Mouse (Mus musculus) cortical plate, adult 2 months (tissue): ENCODE data around the gene Tmem246. TPM values are rescaled to one million over a fixed set of nuclear protein-coding genes. Genes with fewer than 3 reads are reported as not detected.

ENCODE experiments used
- H3K27ac ChIP-seq: fragments of 200-500 bp; 2 replicates; pipeline ENCODE4 v1.5.1; 2012; ENCODE audit warnings: low read length, control low read depth, inconsistent platforms; ENCODE audit not compliant: insufficient read depth
- H3K4me1 ChIP-seq: fragments of 200-500 bp; 2 replicates; pipeline ENCODE4 v1.6.1; 2011; ENCODE audit warnings: low read length; ENCODE audit not compliant: control insufficient read depth, insufficient read depth
- H3K4me3 ChIP-seq: fragments of 200-500 bp; 2 replicates; pipeline ENCODE4 v1.5.1; 2011; ENCODE audit warnings: mild to moderate bottlenecking, low read length, control low read depth; ENCODE audit not compliant: insufficient read depth
- CTCF ChIP-seq: fragments of 200-500 bp; IDR thresholded peaks from 2 replicates; pipeline ENCODE4 v1.5.1; 2011; ENCODE audit warnings: mild to moderate bottlenecking, control low read depth, low read length; ENCODE audit not compliant: insufficient read depth; ENCODE audit errors: extremely low read depth
- POLR2A ChIP-seq: fragments of 200-500 bp; IDR thresholded peaks from 2 replicates; pipeline ENCODE4 v1.6.1; 2011; ENCODE audit warnings: mild to moderate bottlenecking, low read length, control low read depth; ENCODE audit not compliant: insufficient read depth; ENCODE audit errors: extremely low read depth
- polyA plus RNA-seq: library from polyadenylated mRNA; depleted of rRNA; stranded (reverse); fragments of >200 nt; gene quantifications from 2 replicates; pipeline ENCODE4 v1.2.3, GENCODE M21; 2012; rRNA removed

Tmem246 gene
- polyA plus RNA-seq, 1 experiment: 76.4 TPM

GRCm38 (mm10) chr4:49547544-49548219, 50.0 kb downstream of the Tmem246 start:
- Histone ChIP-seq H3K4me3 (no peak overlapping the region), H3K4me1 (no peaks in the 10 kb centered on the region), H3K27ac (no peak overlapping the region)
- TF ChIP-seq POLR2A (no peak), CTCF (no peak)

- Histone ChIP-seq H3K4me1 (no peaks in the 10 kb centered on the region), H3K4me3 (no peak overlapping the region), H3K27ac (no peak overlapping the region)
- TF ChIP-seq POLR2A (no peak), CTCF (no peak)
Measured at GRCm38 (mm10) chr4:49546873-49547543, 50.7 kb downstream of the Tmem246 start.

GRCm38 (mm10) chr4:49546026-49546425, 51.6 kb downstream of the Tmem246 start:
- H3K4me3 ChIP-seq: no peak overlapping the region
- no peaks in the 10 kb centered on the region for H3K4me1 ChIP-seq
- H3K27ac ChIP-seq: no peak overlapping the region
- TF ChIP-seq POLR2A: no peak
- TF ChIP-seq CTCF: no peak

DNA sequence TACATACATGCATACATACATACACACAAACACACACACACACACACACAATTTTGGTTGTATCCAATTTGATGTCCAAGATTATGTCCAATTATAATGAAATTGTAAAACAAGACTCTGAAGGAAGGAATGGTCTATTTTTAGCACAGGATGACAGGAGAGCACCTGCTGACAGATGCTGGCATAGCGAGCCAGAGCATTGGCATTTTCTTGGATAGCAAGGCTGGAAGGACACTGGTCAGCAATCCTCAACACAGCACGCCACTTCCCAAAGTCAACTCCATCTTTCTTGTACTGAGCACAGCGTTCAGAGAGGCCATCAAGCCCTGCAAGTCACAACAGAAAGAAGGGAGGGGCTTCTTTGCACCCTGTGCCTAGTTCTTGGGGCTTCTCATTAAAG, 56.7 kb downstream of the Tmem246 start:
- Histone ChIP-seq H3K4me1 (no peaks in the 10 kb centered on the region), H3K4me3 (no peak overlapping the region), H3K27ac (no peak overlapping the region)
- TF ChIP-seq POLR2A: no peak

- H3K4me3 ChIP-seq: no peak overlapping the region
- H3K27ac ChIP-seq: no peak overlapping the region
- no peak for TF ChIP-seq CTCF
- TF ChIP-seq POLR2A: no peak
- no peaks in the 10 kb centered on the region for H3K4me1 ChIP-seq
Measured at GRCm38 (mm10) chr4:49539665-49540064, 58.0 kb downstream of the Tmem246 start.

GRCm38 (mm10) chr4:49536671-49537070, 61.0 kb downstream of the Tmem246 start:
- no peak for TF ChIP-seq CTCF
- TF ChIP-seq POLR2A: no peak
- Histone ChIP-seq H3K4me3 (no peak overlapping the region), H3K4me1 (no peaks in the 10 kb centered on the region), H3K27ac (no peak overlapping the region)

- no peaks in the 10 kb centered on the region for H3K4me1 ChIP-seq
- no peak overlapping the region for H3K27ac ChIP-seq
- TF ChIP-seq POLR2A: no peak
- no peak for TF ChIP-seq CTCF
- H3K4me3 ChIP-seq: no peak overlapping the region
Measured at GRCm38 (mm10) chr4:49535675-49536294, 61.9 kb downstream of the Tmem246 start.

- no peak overlapping the region for H3K4me3 ChIP-seq
- H3K27ac ChIP-seq: no peak overlapping the region
- TF ChIP-seq CTCF (no peak), POLR2A (no peak)
- no peaks in the 10 kb centered on the region for H3K4me1 ChIP-seq
Measured at GRCm38 (mm10) chr4:49535036-49535435, 62.6 kb downstream of the Tmem246 start.

Other genes with a start within 250 kb of the Tmem246 start
- gene Acnat2, start 189.7 kb downstream of the Tmem246 start, polyA plus RNA-seq: not detected in 2 replicates
- 0.06 and 0.15 TPM in 2 replicates for gene Acnat1, start 124.0 kb downstream of the Tmem246 start, polyA plus RNA-seq
- gene Baat, start 91.3 kb downstream of the Tmem246 start, polyA plus RNA-seq: 0.13 and 0.23 TPM in 2 replicates
- gene Mrpl50, start 76.8 kb downstream of the Tmem246 start, polyA plus RNA-seq: 17.3 TPM in 2 replicates
- 3.3 and 4.1 TPM in 2 replicates for gene Zfp189, start 76.7 kb downstream of the Tmem246 start, polyA plus RNA-seq
- gene Aldob, start 48.3 kb downstream of the Tmem246 start, polyA plus RNA-seq: 4.3 and 5.7 TPM in 2 replicates
- 67.1 and 67.7 TPM in 2 replicates for gene Rnf20, start 34.1 kb upstream of the Tmem246 start, polyA plus RNA-seq
- 0.26 and 0.33 TPM in 2 replicates for gene Ppp3r2, start 84.1 kb upstream of the Tmem246 start, polyA plus RNA-seq
- gene Grin3a, start 247.9 kb upstream of the Tmem246 start, polyA plus RNA-seq: 9.3 and 9.6 TPM in 2 replicates